Mouse (Mus musculus): Measurements from ENCODE around the gene Fbxo10.
"Not testable (repeated sequence)": the region's sequence is repeated elsewhere in the genome, so short reads cannot be mapped to it uniquely, and the experiment has no call there.

Gene Fbxo10

DNA sequence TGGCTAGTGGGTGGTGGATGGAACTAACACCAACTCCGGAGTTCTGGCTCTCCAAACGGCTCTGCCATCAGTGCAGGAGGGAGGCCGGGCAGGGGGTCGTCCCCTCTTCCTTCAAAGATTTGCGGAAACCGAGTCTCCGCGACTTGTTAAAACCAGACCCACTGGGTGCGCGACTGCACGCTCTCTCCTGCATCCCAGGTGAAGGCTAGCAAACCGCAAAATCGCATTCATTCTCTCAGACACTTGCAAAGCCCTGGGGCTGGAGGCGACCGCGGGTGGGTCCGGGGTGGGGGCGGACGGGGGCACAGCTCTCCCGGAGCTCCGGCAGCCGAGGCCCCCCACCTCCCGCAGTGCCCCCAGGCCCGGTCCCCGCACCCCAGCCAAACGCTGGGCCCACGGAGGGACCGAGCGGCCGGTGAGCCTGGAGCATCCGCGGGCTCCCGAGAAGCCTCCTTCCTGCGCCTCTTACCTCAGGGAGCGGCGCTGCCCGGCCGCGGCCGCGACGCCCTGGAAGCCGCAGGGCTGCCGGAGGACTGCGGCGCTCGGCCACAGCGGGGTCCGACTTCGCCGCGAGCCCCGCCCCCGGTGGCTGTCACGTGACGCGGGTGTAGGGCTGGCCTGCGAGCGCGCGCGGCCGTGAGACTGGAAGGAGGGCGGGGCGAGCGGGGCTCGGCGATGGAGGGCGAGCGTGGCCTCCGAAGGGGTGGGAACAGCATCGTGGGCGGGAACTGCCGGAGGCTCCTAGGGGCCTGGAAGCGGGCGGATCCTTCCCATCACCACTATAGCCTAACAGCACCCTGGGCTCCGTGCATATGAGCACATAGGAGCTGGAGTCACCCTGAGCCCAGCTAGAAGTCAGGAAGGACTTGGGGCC, at the start of gene Fbxo10:
Gene Fbxo10, minus strand, starts transcription at position 584 of the 874 bp plus-strand sequence.
- peak; percentile 86 for DNase-seq

GRCm38 (mm10) chr4:45131021-45131420, 46.6 kb upstream of the Fbxo10 start:
- DNase-seq = no peak

- DNase-seq = no peak
These were observed 36.9 kb upstream of the Fbxo10 start for GRCm38 (mm10) chr4:45121311-45121710.

- no peak for DNase-seq
These were observed 24.2 kb upstream of the Fbxo10 start for GRCm38 (mm10) chr4:45108456-45109110.

- DNase-seq = peak; percentile 93
These were observed 23.3 kb upstream of the Fbxo10 start, which contains the start of gene Tomm5 for GRCm38 (mm10) chr4:45107601-45108277. TSS of gene Tomm5 (minus strand) at chr4:45108114.

DNA sequence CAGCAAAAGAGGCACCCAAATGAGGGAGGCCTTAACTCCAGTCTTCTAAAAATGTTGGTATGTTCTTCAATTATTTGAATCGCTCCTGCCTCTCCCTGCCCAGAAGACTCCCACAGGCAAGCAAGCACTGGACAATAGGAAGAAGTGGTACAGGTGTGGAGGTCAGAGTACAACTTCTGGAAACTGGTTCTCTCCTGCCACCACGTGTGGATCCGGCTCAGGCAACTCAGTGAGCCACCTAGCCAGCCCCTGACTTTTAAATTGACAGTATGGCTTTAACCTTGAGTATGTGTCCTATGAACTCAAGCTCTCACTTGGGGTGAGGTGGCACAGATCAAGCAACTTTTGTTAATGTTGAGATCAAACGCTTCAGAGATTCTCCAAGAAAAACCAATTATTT, 22.7 kb upstream of the Fbxo10 start:
- DNase-seq = peak; percentile 32

GRCm38 (mm10) chr4:45106409-45106808, 22.0 kb upstream of the Fbxo10 start:
- DNase-seq = no peak

DNA sequence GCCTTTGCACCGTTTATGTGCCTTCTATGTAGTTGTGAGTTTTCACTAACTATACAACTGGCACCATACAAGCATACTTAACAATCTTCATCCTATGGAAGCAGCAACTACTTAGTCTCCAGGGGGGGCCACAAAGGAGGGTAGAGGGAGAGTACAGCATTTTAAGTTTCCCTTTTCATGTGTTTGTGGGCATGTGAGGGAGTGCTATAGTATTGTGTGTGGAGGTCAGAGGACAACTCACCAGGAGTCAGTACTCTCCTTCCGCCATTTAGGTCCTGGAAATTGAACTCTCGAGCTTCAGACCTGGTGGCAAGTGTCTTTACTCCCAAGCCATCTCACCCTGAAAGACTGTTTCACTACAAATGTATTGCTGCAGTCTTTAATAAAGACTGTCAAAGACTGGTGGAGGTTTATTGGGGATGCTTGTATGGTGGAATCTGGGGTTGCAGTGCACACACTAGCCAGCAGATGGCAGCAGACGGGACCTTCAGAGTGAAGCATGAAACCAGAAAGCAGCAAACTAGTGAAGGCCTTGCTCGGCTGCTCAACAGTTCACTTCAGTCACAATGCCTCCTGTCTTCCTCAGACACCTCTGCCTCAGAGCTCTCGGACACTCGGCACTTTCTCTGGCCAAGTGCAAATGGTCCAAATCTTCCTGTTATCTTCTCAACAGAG, 12.9 kb upstream of the Fbxo10 start:
- peak; percentile 39 for DNase-seq

- DNase-seq = no peak
These were observed 489 bp upstream of the Fbxo10 start for GRCm38 (mm10) chr4:45084895-45085290.

DNA sequence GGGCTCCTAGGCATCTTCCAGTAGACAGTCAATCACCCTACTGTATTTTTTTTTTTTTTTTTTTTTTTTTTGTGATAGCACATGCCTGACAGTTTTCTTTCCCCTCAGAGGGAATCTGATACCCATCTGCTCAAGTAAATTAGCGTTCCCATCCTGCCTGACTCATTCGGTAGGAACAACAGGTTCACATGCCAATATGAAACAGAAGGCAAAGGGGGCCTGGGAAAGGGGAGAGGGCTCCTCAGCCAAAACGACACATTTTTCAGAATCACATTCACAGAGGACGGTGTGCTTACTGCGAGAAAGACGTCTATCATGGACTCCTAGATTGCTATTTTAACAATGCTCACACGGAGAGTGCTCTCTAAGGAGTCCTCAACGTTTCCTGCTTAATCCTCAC, 917 bp downstream of the Fbxo10 start:
- DNase-seq = no peak

DNA sequence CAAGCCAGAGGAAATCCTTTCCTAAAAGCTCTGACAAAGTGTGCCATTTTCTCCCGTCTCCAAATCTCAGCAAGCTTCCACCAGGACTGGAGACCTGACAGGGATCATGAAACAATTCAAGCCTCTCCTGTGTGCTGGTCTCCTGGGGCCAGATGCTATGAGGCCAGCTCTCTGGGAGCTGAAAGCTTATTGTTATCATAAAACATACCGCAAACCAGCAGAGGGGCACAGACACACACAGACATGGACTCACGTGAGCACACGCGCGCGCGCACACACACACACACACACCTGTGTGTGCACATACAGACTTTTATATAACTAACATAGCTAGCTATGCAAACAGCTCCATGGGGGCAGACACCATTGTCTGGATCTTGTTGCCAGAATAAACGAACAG, 1.5 kb downstream of the Fbxo10 start:
- DNase-seq = no peak

DNA sequence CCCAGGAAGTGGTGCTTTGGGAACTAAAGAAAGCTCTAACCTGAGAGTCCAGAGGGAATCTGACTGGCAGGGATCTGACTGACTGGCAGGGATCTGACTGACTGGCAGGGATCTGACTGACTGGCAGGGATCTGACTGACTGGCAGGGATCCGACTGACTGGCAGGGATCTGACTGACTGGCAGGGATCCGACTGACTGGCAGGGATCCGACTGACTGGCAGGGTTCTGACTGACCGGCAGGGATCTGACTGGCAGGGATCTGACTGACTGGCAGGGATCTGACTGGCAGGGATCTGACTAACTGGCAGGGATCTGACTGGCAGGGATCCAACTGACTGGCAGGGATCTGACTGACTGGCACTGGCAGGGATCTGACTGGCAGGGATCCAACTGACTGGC, 3.4 kb downstream of the Fbxo10 start:
- not testable (repeated sequence) for DNase-seq

DNA sequence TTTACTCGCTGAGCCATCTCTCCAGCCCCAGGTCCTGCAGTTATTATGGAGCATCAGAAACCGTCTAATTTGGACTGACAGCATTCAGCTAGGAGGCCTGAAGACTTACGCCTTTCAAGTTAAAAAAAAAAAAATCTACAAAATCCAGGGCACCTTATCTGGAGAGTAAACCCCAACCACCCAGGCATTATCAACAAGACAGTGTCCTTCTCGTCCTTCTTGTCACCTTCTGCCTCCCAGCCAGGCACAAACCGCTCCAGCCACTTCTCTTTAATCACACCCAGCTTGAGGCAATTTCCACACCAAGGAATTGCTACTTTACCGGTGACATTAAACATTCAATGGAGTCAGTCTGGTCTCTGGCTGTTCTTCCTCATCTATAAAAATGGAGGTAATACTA, 10.9 kb downstream of the Fbxo10 start:
- DNase-seq = no peak

- DNase-seq = no peak
These were observed 12.0 kb downstream of the Fbxo10 start for GRCm38 (mm10) chr4:45072261-45072973.

- DNase-seq = no peak
These were observed 16.7 kb downstream of the Fbxo10 start for GRCm38 (mm10) chr4:45067742-45068141.

DNA sequence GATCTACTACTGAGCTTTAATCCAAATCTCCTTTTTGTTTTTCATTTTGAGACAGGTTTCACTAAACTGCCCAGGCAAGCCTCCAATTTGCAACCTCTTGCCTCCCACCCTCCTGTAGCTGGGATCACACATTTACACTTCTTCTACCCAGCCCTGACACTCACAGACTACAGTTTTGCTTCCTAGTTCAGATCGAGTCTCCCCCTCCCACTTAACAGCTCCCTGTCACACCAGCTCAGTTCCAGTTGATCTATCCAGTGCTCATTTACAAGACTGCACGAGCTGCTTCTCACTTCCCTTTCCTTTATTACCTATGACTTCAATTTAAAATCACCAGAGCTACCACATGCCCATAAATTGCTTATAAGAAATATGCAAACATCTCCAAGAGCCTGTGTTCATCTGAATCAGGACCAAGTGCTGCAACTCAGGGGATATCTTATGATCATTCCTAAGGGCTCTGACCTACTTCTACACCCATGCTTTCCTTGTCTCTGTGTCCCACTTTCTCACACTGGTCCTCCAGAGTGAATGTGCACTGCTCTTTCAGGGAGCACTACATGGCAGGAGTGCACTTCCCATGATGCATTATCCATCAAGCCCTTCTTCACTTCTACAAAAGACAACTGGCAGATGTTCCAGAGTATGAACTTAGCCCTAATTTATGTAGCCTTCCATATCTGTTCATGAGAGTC, 18.2 kb downstream of the Fbxo10 start:
- DNase-seq = no peak

GRCm38 (mm10) chr4:45064577-45064976, 19.8 kb downstream of the Fbxo10 start:
- DNase-seq = peak; percentile 13

- DNase-seq = not testable (repeated sequence)
These were observed 20.6 kb downstream of the Fbxo10 start for GRCm38 (mm10) chr4:45063836-45064235.

DNA sequence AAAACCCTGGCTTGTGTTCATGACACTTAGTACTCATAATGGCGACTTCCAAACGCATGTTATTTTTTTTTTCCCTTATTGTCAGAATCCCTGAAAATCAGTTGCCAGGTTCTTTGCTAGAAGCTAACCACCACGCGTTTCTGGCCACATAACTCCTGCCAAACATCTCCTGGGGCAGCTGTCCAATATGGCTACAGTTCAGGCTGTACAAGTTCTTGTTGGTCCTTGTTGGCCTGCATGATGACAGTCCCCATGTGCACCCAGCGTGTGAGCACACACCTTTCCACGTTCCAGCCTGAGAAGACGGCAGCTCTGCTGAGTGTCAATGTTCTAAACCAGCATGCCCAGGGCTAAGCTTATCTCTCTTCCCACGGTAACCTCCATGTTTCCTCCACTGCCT, 29.0 kb downstream of the Fbxo10 start:
- DNase-seq = no peak

DNA sequence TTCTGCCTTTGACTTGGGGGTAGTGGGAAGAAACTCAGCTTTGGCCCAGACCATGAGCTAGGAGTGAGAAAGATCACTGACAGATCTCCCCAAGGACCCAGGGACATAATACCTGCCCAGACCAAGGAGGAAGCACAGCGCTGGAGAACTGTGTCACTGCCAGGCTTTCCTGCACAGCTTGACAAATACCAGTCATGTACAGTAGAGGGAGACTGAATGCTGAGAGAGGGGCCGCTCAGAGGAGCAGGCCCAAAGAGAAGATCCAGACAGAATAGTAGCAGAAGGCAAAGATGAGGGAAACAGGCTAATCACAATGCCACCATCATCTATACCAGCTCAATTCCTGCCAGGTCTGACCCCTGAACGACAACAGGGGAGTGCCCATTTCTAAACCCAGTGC, 29.5 kb downstream of the Fbxo10 start:
- DNase-seq = no peak

DNA sequence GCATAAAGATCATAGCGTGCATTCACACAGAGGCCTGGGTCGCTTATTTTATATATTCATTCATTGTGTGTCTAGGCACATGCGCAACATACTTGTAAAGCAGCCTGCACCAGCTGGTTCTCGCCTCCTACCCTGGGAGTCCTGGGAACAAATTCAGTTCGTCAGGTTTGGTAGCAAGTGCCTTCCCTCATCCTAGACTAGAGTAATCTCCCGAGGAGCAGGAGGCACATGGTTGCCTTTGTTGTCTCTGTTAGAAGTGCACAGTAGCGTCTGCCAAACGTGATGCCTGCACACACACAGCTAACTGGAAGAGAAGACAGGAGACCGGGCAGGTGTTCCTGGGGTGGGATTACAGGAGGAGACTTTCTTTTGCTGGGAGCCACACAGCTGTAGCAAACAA, 36.4 kb downstream of the Fbxo10 start:
- no peak for DNase-seq
